Mouse (Mus musculus): ENCODE measurements at regions not wholly inside any gene's neighbourhood (a gene's known extent, or its start where the extent isn't known, plus 50 kb on each side); places are given as distances from the start of the nearest gene placed in this dataset.

- TF ChIP-seq GATA1 (IDR thresholded peaks at IDR 0.05; ENCODE audit: borderline replicate concordance, low read length), result no peak
- no peak for TF ChIP-seq FLI1 (IDR thresholded peaks at IDR 0.05; ENCODE audit: low read length)
Measured at GRCm38 (mm10) chr3:34837644-34838332, 187.6 kb downstream of the Sox2 start.

All from megakaryocyte, embryonic 14.5 days (primary cell).